Mouse (Mus musculus) heart, adult 9 months (tissue): ENCODE measurements at regions not wholly inside any gene's neighbourhood (a gene's known extent, or its start where the extent isn't known, plus 50 kb on each side); places are given as distances from the start of the nearest gene placed in this dataset.
A peak's percentile ranks its signal among the peaks of the same experiment; 100 is the strongest.

ENCODE experiments used
- DNase-seq, 2 experiments: peaks; one replicate each; pipeline ENCODE4 v3.0.0; 2022; ENCODE audit warnings: low spot score in 2 of 2

DNA sequence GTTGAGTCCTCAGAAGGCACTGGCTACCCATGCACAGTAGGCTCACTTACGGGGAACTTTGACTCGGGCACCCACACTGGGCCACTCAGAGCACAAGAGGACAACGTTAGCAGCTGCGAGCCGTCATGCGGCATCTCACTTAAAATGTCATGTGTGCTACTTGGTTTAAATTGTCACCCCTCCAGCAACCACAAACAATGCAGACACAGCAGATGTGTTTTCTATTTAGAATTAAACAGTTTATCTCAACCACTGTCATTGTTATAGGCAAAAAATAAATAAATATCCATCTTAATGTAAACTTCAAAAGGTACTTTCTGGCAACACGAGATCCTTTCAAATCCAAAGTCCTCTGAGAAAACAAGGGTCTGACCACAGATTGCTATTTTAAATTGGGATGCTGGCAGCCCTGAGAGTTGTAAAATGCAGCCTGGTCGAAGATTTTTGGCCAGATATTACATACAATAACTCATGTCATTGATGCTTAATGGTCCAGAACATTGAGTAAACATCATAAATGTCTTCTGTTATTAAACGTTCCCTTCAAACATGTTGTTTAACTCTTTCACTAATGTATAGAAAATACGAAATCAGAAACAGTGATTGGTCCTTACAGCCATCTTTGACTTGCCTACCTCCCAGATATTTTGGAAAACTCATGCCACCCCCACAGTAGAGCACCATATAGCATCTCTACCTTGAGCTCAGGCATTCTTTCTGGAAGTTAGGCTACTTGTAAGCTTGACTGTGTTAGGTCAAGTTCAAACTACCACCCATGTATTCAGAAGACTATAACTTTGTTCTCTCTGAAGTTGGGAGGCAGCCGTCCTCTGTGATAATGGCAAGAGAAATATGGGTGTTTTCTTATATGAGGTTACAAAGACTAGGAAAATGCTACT lies 232.8 kb upstream of the Tcf21 start:
- DNase-seq = no peak

GRCm38 (mm10) chr10:23044466-23044865 lies 224.5 kb upstream of the Tcf21 start:
- DNase-seq = no peak

DNA sequence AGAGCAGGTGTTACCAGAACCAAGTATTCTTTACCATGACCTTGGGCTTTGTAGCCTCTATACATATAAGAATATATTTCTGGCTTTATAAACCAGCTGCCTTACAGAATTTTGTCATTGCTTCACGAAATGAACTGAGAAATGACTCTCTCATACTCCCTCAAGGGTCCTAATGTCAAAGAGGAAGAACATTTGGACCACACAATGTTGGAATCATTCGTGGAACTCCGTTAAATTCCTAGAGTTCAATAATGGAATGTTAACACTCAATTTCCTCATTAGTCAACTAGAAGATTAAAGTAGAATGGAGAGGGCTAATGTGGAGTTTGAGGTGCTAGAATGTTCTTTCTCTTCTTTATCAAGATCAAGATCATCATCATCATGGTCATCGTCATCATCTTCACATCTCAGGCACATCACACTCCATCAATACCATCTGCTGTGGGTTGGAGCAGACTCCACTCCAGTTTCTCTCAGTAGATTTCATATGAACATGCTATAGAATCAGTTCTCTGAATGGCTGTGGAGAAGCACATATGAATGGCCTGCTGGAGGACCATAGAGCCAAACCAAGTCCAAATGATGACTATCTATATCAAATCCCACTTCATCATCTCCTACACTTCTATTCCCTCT lies 211.6 kb upstream of the Tcf21 start:
- no peak for DNase-seq

DNA sequence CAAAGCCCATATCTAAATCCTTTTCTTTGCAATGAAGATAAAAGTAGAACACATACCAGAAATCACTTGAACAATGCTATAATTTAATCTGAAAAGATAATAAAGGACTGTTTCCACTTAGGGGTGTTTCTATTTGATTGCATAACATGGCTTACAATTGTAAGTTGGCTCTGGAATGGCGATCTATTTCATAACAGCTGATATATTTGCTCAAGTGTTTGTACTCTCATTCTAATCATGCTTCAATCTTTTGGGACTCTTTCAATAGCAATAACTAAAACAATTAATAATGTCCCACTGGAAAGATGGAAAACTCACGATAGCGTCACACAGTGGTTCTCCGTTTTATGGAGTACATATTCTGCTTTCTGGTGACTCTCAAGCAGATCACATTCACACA lies 208.0 kb upstream of the Tcf21 start:
- no peak for DNase-seq

GRCm38 (mm10) chr10:23017151-23017678 lies 197.2 kb upstream of the Tcf21 start:
- DNase-seq = no peak

- no peak for DNase-seq
Measured at GRCm38 (mm10) chr10:23015935-23016694, 196.1 kb upstream of the Tcf21 start.

GRCm38 (mm10) chr10:23010715-23011114 lies 190.7 kb upstream of the Tcf21 start:
- DNase-seq = no peak

DNA sequence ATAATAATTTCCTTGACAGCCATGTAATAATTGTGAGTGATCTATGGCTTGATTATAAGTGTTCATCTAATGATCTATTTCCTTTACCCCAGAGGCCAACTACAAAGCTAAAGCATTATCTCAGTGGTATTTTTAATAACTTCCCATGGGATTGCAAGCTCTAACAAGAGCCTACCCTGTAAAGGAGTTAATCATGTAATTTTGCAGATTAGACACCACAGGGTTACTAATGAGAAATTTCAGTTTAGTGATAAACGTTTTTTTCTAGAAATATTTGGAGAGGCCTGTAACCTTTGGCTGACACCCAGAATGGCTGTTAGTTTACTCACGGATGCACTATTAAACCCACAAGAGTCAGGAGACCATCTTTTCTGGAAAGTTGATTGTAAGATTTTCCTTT lies 190.2 kb upstream of the Tcf21 start:
- no peak for DNase-seq

DNA sequence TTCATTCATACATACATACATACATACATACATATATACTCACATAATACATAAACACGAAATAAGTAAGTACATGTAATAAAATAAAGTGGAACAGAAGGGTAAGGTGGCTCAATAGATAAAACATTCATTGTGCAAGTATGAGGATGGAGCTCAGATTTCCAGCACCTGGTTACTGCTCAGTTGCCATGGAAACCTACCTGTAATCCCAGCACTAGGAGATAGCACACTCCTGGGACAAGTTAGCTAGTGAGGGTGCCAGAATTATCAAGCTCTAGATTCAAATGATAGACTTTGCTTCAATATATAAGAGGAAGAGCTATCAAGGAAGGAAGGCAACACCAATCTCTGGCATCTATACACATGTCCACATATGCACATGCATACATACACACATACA lies 184.8 kb upstream of the Tcf21 start:
- DNase-seq = no peak

GRCm38 (mm10) chr10:23003686-23004085 lies 183.7 kb upstream of the Tcf21 start:
- peak; percentile 19 to 41 for DNase-seq

- DNase-seq = no peak
Measured at GRCm38 (mm10) chr10:22998561-22998960, 178.6 kb upstream of the Tcf21 start.

- no peak for DNase-seq
Measured at GRCm38 (mm10) chr10:22997571-22997970, 177.6 kb upstream of the Tcf21 start.

DNA sequence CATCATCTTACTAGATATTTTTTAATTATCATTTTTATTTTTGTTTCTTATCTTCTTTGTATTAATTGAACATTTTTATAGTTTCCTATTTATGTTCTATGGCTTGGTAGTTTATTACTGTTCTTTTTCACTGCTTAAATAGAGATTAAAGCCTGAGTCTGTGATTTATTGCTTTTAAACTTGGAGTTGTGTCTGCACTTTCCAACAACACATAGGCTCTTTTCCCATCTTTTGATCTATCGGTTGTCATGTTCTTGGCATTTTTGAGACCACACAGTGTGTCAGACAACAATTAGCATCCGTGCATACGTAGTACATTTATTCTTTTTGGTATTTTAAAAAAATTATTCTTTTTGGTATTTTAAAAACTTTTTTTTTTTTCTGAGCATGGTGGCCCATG lies 173.2 kb upstream of the Tcf21 start:
- DNase-seq = no peak

DNA sequence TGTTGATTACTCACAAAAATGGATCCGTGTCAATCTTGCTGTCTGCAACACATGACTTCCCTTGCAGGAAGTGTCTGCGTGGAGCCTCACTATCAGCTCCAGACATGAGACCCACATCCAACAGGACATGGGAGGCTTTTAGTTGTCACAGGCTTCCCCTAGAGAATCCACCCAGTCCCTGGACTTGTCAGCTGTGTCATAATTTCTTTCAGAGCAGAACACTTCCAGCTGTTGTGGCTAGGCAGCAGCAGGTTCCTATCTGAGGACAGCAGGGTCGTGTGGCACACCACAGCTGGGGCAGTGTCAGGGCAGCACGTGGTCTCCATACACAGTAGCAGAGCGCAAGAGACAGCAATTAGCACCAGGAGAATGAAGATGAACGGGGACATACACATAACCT lies 161.8 kb upstream of the Tcf21 start:
- DNase-seq = peak; percentile 20 to 50

DNA sequence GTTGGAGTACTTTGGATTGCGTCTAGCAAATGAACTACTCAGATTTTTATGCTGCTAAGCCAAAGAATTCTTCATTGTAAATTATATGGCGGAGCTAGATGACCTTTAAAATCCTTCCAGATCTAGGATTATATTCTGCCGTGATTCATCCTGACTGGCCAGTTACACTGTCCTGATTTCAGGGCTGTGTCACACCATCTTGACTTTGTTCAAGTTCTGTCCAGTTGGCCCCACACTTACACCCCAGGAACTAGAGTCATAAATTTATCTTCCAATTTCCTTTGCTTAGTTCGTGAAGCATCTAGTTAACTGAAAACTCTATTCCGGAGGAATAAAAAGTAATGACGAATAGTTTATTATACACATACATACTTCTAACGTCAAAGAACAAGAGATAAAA lies 158.5 kb upstream of the Tcf21 start:
- DNase-seq = no peak

DNA sequence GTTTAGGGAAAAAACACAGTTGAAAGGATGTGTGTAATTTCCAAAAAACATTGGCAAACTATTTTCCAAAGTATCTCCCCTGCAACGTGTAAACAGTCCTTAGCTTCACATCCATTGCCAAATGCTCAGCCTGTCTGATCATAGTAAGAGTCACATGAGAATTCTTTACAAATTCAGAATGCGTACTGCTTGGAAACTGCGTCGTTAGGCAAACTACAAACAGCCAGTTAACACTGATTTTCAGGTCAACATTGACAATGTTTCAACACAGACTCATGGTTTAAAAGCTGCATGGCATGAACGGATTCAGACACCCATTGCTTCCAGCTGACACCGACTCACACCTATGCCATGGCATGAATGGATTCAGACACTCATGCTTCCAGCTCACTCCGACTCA lies 137.0 kb upstream of the Tcf21 start:
- no peak for DNase-seq

DNA sequence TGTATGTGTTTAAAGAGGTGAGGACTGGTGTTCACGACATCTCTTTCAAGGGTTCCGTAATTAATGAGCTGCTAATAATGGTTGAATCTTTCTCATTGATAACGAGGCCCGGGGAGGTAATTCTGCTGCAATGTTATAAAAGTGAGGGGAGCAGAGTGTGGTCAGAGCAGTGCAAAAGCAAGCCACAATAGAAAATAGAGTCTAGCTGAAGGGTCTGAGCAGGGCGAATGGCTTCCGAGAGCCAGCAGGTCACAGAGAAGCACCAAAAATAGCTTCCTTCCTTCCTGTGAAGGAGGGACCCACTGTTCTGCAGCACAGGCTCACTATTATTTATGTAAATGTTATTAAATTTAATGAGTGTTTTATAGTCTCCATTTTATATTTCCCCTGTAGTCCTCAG lies 133.3 kb upstream of the Tcf21 start:
- DNase-seq = no peak

DNA sequence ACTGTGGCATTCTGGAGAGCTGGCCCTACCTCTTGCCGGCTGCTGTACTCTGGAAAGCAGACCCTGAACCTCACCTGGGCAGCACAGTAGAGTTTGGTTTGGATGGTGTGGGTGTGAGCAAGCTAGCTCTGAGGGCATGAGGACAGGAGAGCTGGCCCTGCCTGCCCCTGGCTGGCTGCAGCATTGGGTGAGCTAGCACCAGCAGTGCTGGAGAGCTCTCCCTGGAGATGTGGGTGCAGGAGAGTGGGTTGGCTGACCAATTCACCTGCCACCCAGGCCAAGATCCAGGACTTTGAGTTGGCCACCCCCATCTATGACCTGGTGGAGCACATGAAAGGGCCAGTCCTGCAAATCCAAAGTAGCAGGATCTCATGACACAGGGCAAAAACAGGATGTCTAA lies 124.3 kb upstream of the Tcf21 start:
- DNase-seq = no peak

DNA sequence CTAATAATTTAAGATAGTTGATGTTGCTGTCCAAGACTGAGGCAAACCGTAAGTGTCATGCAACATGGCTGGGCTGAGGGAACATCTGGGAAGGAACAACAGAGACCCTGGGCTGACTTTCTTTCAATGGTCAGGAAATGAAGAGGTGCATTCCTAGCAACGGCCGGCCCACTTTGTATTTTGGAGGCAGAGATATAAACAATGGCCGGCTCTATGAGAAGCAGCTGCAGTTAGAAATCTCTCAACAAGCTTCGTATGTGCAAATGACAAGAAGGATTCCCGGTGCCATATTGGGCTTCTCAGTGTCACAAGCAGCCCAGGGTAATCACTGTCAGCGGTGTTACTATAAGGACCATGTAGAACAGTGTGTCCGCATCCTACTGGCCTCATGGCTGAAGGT lies 108.0 kb upstream of the Tcf21 start:
- no peak for DNase-seq

DNA sequence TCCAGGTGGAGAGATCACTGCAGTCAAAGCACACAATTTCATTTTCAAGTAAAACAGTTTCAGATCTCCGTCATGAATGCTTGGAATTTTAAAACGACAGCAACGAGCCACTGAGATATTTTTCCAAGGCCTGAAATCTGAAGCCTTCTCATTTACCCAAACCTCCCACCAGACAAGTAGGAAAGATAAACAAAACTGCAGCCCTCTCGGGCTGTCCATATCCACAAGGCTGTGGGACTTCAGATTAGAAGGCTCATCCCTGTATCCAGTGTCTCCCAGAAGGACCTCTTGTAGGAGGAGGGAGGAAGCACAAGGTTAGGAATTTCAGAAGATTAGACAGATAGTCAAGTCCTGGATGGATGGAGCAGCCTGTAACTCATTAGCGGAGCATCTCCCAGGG lies 106.1 kb upstream of the Tcf21 start:
- DNase-seq = no peak

DNA sequence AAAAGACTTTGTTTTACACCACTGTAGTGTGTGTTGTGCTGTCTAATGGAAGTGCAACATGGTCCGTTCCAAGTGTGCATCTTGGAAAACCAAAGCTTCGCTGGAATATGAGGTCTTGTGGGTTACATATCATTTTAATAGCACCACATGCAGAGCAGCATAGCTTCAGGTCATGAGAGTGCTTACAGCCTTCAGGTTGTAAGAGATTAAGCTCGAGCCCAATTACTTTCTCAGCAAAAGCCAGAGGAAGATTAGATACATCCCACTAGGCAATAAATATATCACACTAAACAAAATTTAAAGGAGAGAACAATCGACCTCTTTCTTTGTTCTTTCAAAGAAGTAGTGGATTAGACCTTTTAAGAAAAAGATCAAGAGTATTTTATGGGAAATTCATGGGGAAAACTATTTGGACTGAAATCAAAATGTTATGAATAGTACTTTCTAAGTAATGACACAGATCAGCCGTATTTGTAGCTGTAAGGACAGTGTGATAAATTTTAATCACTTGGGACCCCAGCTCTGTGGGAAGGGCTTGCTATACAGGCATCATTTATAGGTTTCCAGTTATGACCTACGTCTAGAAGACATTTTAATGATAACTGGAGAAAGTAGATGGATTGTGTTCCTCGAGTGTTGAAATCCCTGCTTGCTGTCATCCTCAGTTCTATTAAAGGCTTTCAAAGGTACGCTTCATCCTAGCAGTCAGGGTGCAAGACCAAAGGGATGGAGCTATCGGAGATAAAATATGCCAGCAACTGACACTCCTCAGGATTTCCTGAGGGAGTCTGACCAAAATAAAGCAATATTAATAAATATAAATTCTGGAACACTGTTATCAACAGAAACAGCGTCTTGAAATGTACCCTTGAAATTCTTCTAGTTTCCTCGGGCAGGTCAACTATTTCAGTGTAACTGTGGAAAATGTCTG lies 101.3 kb upstream of the Tcf21 start:
- DNase-seq = no peak
